Mouse (Mus musculus): ENCODE results near the gene Ifrd1.
A peak's percentile ranks its signal among the peaks of the same experiment; 100 is the strongest.

- TF ChIP-seq POLR2A (IDR thresholded peaks at IDR 0.05; ENCODE audit: borderline replicate concordance, extremely low read depth, insufficient read depth, insufficient read length, poor library complexity, severe bottlenecking) (no peak), CTCF (IDR thresholded peaks at IDR 0.05; ENCODE audit: borderline replicate concordance, extremely low read depth, insufficient read depth, insufficient read length) (peak; percentile 83)
Measured at GRCm38 (mm10) chr12:40199795-40200402, 48.4 kb downstream of the Ifrd1 start.

Data from brain, embryonic 14.5 days (tissue).